Mouse (Mus musculus): ENCODE data around the gene Kdm8.
A peak's percentile ranks its signal among the peaks of the same experiment; 100 is the strongest.

Gene Kdm8

DNA sequence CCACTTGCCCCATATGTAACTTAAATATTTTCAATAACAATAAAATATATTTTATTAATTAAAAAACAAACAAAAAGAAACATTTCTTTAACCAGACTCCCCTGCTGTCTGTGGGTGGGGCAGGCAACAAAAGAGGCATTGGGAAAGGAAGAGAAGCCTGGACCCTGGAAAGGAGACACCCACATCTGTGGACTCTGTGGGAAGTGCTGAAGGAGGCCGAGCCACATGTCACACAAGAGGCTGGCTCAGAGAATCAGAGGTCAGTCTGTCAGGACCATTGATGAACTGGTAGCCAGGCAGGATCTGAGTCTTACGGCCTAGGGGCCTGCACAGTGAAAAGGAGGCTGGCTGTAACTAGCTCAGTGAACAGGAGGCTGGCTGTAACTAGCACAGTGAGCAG, 17.7 kb downstream of the Kdm8 start:
- DNase-seq (ENCODE audit: low spot score): no peak

- peak; percentile 39 for DNase-seq (ENCODE audit: low spot score)
Measured at GRCm38 (mm10) chr7:125469937-125470336, 25.5 kb downstream of the Kdm8 start.

DNA sequence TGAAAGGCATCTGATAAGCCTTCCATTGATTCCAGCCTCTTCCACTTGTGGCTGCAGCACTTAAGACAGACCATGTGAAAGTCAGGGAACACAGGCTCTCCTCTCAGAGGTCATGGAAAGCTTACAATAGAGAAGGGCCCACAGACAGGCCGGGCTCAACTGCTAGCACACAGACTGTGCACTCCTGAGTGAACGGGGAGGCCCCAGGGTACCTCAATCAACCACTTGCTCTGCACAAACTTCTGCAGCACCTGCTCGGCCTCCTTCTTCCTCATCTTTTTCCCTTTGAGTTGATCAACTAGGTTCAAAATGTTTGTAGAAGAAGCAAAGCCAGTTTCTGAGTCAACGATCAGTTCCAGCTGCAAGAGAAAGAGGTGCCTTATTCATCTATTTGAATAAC, 26.4 kb downstream of the Kdm8 start:
- no peak for DNase-seq (ENCODE audit: low spot score)

- DNase-seq (ENCODE audit: low spot score): peak; percentile 72
Measured at GRCm38 (mm10) chr7:125471991-125472741, 27.7 kb downstream of the Kdm8 start.

GRCm38 (mm10) chr7:125474535-125474934, 30.1 kb downstream of the Kdm8 start:
- DNase-seq (ENCODE audit: low spot score): no peak

DNA sequence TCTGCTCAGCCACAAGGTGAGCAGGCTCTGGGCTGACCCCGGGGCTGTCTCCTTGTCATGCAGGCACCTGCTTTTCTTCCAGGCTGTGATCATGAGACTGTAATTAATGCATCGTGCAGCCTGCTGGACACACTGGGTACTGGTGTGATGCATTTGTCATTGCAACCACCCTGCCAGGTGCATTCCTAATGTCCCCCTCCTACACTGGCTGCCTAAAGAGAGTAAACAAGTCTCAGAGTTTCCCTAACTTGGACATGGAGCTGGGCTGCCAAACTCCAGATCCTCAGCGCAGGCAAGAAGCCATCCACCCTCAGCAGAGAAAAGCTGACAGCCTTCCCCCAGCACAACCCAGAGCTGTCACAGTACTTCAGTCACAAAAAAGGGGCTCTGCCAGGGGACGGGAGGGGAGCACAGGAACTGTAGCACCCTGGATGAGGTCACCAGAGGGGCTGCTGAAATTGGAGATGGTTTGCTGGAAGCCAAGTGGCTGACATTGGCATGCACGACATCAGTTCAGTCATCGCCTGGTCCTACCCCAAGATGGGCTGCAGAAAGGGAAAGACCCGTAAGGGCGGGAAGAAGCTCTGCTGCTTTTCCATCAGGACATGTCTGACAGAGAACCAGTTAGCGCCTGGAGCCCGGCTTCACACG, 31.2 kb downstream of the Kdm8 start:
- no peak for DNase-seq (ENCODE audit: low spot score)

- peak; percentile 31 for DNase-seq (ENCODE audit: low spot score)
Measured at GRCm38 (mm10) chr7:125478391-125478984, 34.0 kb downstream of the Kdm8 start.

DNA sequence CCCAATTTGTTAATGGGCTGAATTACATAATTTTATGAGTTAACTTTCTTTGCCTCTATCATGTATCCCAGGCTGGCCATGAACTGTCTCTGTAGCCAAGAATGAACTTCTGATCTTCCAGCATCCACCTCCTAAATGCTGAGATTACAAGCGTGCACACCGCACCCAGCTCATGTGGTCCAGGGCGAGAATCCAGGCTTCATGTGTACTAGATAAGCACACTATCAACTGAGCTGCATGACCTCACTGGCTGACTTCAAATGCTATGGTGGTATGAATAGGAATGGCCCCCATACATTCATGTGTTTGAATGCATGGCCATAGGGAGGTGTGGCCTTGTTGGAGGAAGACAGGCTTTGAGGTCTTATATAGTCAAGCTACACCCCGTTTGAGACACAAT, 36.0 kb downstream of the Kdm8 start:
- DNase-seq (ENCODE audit: low spot score): no peak

- no peak for DNase-seq (ENCODE audit: low spot score)
Measured at GRCm38 (mm10) chr7:125482339-125482738, 37.9 kb downstream of the Kdm8 start.

- no peak for DNase-seq (ENCODE audit: low spot score)
Measured at GRCm38 (mm10) chr7:125482886-125483285, 38.4 kb downstream of the Kdm8 start.

DNA sequence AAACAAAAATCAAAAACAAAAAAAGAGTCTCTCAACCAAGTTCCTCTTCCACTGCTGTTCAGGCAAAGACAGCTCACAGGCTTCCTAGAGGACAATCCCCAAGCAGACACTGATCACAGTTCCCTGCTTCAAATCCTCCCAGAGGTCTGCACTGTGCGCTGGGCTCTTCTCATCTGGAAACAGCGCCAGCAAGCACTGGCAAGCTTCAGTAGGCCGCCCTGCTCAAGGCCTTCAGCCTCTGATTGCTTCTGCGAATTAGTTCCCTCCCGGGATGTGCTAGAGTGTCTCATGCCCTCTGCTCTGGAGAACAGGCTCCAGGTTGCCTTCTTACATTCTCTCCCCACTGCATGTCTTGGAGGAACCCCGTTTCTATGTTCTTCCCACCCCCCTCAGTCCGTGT, 40.3 kb downstream of the Kdm8 start:
- no peak for DNase-seq (ENCODE audit: low spot score)

DNA sequence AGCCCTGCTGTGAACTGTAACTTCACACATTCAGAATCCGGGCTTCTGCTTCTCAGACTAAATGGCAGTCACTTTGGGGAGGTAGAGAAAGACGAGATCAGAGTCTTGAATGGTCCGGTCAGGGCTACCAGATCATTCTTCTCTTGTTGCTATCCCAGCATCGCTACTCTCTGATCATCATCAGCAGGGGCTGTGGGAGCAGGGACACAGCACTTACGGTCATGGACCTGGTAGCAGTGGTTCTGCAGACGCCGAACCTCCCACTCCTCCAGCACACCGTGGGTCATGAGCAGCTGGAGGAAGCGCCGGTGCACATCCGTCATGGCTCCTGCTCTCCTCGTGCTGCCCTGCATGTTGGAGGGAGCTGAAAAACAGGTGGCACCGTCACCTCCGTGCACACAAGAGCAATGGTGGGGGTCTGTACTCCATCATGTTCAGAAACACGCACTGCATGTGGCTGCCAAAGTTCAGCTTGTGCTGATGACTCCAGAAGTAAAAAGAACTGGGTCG, 41.7 kb downstream of the Kdm8 start:
- no peak for DNase-seq (ENCODE audit: low spot score)

- no peak for DNase-seq (ENCODE audit: low spot score)
Measured at GRCm38 (mm10) chr7:125487126-125487525, 42.6 kb downstream of the Kdm8 start.

GRCm38 (mm10) chr7:125488706-125489105, 44.2 kb downstream of the Kdm8 start:
- no peak for DNase-seq (ENCODE audit: low spot score)

GRCm38 (mm10) chr7:125489636-125490035, 45.2 kb downstream of the Kdm8 start:
- no peak for DNase-seq (ENCODE audit: low spot score)

DNA sequence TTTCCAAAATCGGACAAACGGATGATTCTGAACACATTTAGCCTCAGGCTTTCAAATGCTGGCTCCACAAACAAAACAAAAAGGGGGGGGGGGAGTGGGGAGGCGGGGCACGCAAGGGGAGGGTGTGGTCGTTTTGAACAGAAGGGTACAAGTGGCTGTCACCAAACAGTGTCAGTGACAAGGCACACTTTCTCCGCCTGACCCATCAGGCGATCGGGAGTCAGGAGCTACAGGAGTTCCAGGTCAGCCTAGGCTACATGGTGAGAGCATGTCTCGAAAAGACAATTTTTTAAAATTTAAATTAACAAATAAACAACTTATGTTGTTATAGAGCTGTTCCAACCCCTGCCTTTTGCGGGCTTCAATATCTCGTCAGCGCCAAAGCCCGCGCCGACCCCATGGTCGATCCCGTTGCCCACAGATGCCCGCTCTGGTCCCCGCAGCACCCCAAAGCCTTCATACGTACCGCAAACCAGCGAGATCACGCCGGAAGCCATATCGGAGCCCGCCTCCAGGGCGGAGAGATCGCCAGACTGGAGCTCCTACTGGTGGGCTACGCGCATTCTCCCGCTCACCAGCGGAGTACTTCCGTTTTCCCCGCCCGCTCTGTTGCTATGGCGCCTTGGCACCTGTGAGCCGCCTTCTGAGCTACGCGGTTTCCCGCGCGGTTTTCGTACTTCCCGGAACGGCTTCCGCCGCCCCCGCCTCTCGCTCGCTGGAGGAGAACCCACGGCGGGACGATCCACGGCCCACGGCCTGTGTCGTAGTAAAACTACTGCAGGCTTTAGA, 46.7 kb downstream of the Kdm8 start, which contains the start of gene Nsmce1:
TSS of gene Nsmce1 (minus strand) at position 650 of the 789 bp plus-strand sequence.
- DNase-seq (ENCODE audit: low spot score): peak; percentile 89

GRCm38 (mm10) chr7:125491760-125492159, 47.3 kb downstream of the Kdm8 start:
- no peak for DNase-seq (ENCODE audit: low spot score)

- DNase-seq (ENCODE audit: low spot score): no peak
Measured at GRCm38 (mm10) chr7:125492551-125492950, 48.1 kb downstream of the Kdm8 start.

DNA sequence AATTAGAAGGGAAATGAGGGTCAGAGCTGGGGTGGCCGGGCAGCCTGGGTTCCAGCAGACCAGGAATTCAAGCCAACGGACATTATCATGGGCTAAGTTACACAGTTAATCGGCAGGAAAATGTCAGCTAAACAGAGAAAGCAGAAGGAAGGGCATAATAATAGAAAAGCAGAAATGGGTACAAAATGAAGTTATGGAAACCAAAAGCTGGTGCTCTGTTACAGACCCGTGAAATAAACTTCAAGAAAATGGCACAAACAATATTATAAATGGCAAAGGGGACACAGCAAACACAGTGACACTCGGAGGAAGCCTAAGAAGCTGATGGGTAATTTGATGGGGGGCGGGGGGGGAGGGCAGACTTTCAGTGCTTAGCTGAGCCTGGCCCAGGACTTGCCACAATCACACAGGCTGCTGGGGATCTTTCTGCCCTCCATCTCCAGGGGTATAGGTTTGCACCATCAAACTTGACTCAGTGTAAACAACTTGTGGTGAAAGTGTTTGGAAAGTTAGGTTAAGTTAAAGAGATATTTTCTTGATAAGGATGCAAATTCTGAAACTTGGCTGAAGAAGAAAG, 51.5 kb downstream of the Kdm8 start:
- no peak for DNase-seq (ENCODE audit: low spot score)

GRCm38 (mm10) chr7:125499927-125500868, 55.7 kb downstream of the Kdm8 start:
- peak; percentile 10 for DNase-seq (ENCODE audit: low spot score)

DNA sequence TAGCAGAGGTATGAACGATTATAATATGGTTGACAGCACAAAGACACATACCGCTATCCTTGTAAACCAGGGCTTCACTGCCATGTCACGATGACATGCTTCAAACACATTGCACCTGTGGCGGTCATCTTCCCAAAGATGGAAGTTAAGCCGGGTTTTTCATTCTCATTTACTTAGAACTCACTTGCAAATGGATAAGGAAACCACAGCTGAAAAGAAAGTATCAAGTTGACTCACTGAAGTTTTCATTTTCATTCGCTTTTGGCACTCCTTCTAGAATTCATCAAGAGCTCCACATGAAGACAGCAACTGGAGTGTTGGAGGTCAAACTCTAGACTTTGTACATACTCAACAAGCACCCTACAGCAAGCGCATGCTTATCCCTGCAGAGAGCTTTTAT, 56.4 kb downstream of the Kdm8 start:
- DNase-seq (ENCODE audit: low spot score): no peak
